In genomic region chr17:26611918-26612317, GRCm38 (mm10) we compare ENCODE assay signal across 12 mouse cellular contexts. TPM values are rescaled to one million over a fixed set of nuclear protein-coding genes. Genes with fewer than 3 reads are reported as not detected.
DNase-seq lines count a peak whose midpoint lies in the region; ATAC-seq and TF ChIP-seq lines count a peak whose summit lies in the region.
"Had no signal": no experiment of that assay in that cellular context is flagged by ENCODE, and none has a peak within 500 bp of the region (broad histone marks: within the 10 kb centered on the region; RNA-seq: fewer than 3 reads in every experiment).

No protein-coding gene starts in this region.

- no peaks in the 10 kb centered on the region for H3K9me3 ChIP-seq in heart, embryonic 13.5 days
- H3K9me3 ChIP-seq in liver, embryonic 11.5 days (ENCODE audit: control insufficient read depth, low read length) = no peaks in the 10 kb centered on the region
- H3K9me3 ChIP-seq in limb, embryonic 10.5 days (replicated peaks) = no peaks in the 10 kb centered on the region
- H3K9me3 ChIP-seq: neural tube, embryonic 12.5 days had no signal

- 25% methylated on average over 4 of the region's 4 CpGs for WGBS in cerebellum, adult 2 months
- WGBS in heart, embryonic 13.5 days = 72% methylated on average over 4 of the region's 4 CpGs
- WGBS in liver, adult 2 months = 47% methylated on average over 4 of the region's 4 CpGs
- whole genome bisulfite sequencing in liver, embryonic 11.5 days = 95% methylated on average over 4 of the region's 4 CpGs
- 91% methylated on average over 4 of the region's 4 CpGs for WGBS in limb, embryonic 10.5 days

- H3K4me3 ChIP-seq in cerebellum, adult 2 months (replicated peaks; ENCODE audit: insufficient read depth, low read depth, low read length) = no peak overlapping the region
- H3K4me3 ChIP-seq in heart, embryonic 13.5 days = no peak overlapping the region
- H3K4me3 ChIP-seq in liver, adult 2 months (ENCODE audit: insufficient read depth, low read depth, low read length) = no peak overlapping the region
- H3K4me3 ChIP-seq in liver, embryonic 11.5 days (ENCODE audit: low read depth, low read length) = no peak overlapping the region
- H3K4me3 ChIP-seq in limb, embryonic 10.5 days = no peak overlapping the region
- H3K4me3 ChIP-seq: neural tube, embryonic 12.5 days had no signal

- no peak overlapping the region for H3K4me2 ChIP-seq in heart, embryonic 13.5 days
- no peak overlapping the region for H3K4me2 ChIP-seq in liver, embryonic 11.5 days
- H3K4me2 ChIP-seq: neural tube, embryonic 12.5 days had no signal

- H3K79me2 ChIP-seq in liver, adult 2 months (ENCODE audit: control insufficient read depth, insufficient read depth, low read length) = peaks cover 7% of the 10 kb centered on the region; the same call in 1 of the 2 replicates

- intact Hi-C loops in heart, postnatal 14 days (cut with DNase I) = no loop called here

- TF ChIP-seq CTCF in cerebellum, adult 2 months (IDR thresholded peaks at IDR 0.05; ENCODE audit: borderline replicate concordance, insufficient read depth, low read depth, low read length) = no peak
- no peak for TF ChIP-seq CTCF in liver, adult 2 months (IDR thresholded peaks at IDR 0.05; ENCODE audit: low read depth, low read length)

- peak overlapping the region; percentile 49 for H3K27ac ChIP-seq in cerebellum, adult 2 months (ENCODE audit: insufficient read depth, low read length)
- H3K27ac ChIP-seq in heart, embryonic 13.5 days (replicated peaks) = peak overlapping the region; percentile 94
- peak overlapping the region; percentile 58 for H3K27ac ChIP-seq in liver, adult 2 months (replicated peaks; ENCODE audit: insufficient read depth, low read depth, low read length)
- H3K27ac ChIP-seq in liver, embryonic 11.5 days (ENCODE audit: low read depth, low read length) = no peak overlapping the region
- 0 out of 2 replicates have a peak overlapping the region, but pooled peaks have one; percentile 28 for H3K27ac ChIP-seq in limb, embryonic 10.5 days
- H3K27ac ChIP-seq: neural tube, embryonic 12.5 days had no signal

- no peaks in the 10 kb centered on the region for H3K27me3 ChIP-seq in cerebellum, adult 2 months (ENCODE audit: control insufficient read depth, insufficient read depth, low read length)
- no peaks in the 10 kb centered on the region for H3K27me3 ChIP-seq in heart, embryonic 13.5 days (replicated peaks)
- H3K27me3 ChIP-seq in liver, adult 2 months (ENCODE audit: control insufficient read depth, insufficient read depth, low read length) = no peaks in the 10 kb centered on the region
- no peaks in the 10 kb centered on the region for H3K27me3 ChIP-seq in liver, embryonic 11.5 days (replicated peaks; ENCODE audit: control insufficient read depth, insufficient read depth, low read length)
- no peaks in the 10 kb centered on the region for H3K27me3 ChIP-seq in limb, embryonic 10.5 days (ENCODE audit: low read depth, poor library complexity, severe bottlenecking)
- H3K27me3 ChIP-seq: neural tube, embryonic 12.5 days had no signal

- H3K36me3 ChIP-seq in heart, embryonic 13.5 days = peaks cover 61% of the 10 kb centered on the region
- no peaks in the 10 kb centered on the region; the same call in 1 of the 2 replicates for H3K36me3 ChIP-seq in liver, adult 2 months (ENCODE audit: control insufficient read depth, insufficient read depth, low read length)
- H3K36me3 ChIP-seq in liver, embryonic 11.5 days (ENCODE audit: control insufficient read depth, insufficient read depth, low read length) = peaks cover 21% of the 10 kb centered on the region
- H3K36me3 ChIP-seq in limb, embryonic 10.5 days = peaks cover 92% of the 10 kb centered on the region

- peak overlapping the region; percentile 54 for H3K9ac ChIP-seq in heart, embryonic 13.5 days
- H3K9ac ChIP-seq in liver, adult 2 months (ENCODE audit: low read depth, low read length) = no peak overlapping the region
- H3K9ac ChIP-seq in liver, embryonic 11.5 days (ENCODE audit: low read depth, low read length) = no peak overlapping the region
- H3K9ac ChIP-seq: neural tube, embryonic 12.5 days had no signal

- no peak for TF ChIP-seq POLR2A in cerebellum, adult 2 months (IDR thresholded peaks at IDR 0.05; ENCODE audit: borderline replicate concordance, insufficient read depth, low read length)
- no peak for TF ChIP-seq POLR2A in liver, adult 2 months (IDR thresholded peaks at IDR 0.05; ENCODE audit: extremely low read depth, insufficient read depth, low read length)

- peaks cover 47% of the 10 kb centered on the region for H3K4me1 ChIP-seq in cerebellum, adult 2 months (ENCODE audit: control insufficient read depth, insufficient read depth, low read length)
- H3K4me1 ChIP-seq in heart, embryonic 13.5 days = peaks cover 73% of the 10 kb centered on the region
- H3K4me1 ChIP-seq in liver, adult 2 months (ENCODE audit: control insufficient read depth, insufficient read depth, low read length) = peaks cover 27% of the 10 kb centered on the region
- peaks cover 2% of the 10 kb centered on the region for H3K4me1 ChIP-seq in liver, embryonic 11.5 days (replicated peaks; ENCODE audit: control insufficient read depth, insufficient read depth, low read length)
- H3K4me1 ChIP-seq in limb, embryonic 10.5 days = peaks cover 5% of the 10 kb centered on the region; the same call in 1 of the 2 replicates
- H3K4me1 ChIP-seq: neural tube, embryonic 12.5 days had no signal

- ATAC-seq in heart, embryonic 13.5 days (ENCODE audit: extremely low read depth, insufficient number of reproducible peaks, low FRiP score, low TSS enrichment) = no peak
- ATAC-seq in liver, embryonic 11.5 days (replicated peaks; ENCODE audit: low FRiP score) = no peak

- peak; percentile 53 to 61 for DNase-seq in cerebellum, adult 2 months
- no peak for DNase-seq in cerebellum, adult 9-10 months
- no peak for DNase-seq in heart, postnatal 14 days
- no peak for DNase-seq in liver, adult 2 months (ENCODE audit: extremely low read depth, low read depth, low spot score)
- no peak for DNase-seq in liver, embryonic 11.5 days (ENCODE audit: low spot score)
- DNase-seq in limb, embryonic 10.5 days (ENCODE audit: low spot score) = no peak
- no peak for DNase-seq in layer of hippocampus, adult 9-11 months
- DNase-seq: kidney, postnatal 4 days; midbrain, embryonic 14.5 days; thymus, postnatal 36 days had no signal

RNA-seq across cellular contexts. Expression of gene Dusp1, which starts 50.0 kb away (rescaled TPM):
- 62.5 and 67.1 TPM in 2 replicates for polyA plus RNA-seq in cerebellum, adult 2 months (2012; rRNA removed)
- polyA plus RNA-seq in heart, embryonic 13.5 days (2015; fragmentation: Nextera tagmentation; extraction: Ambion mirVana) = 32.8 and 33.1 TPM in 2 replicates
- 10 to 100 TPM; 91.2 to 99.6 TPM for total RNA-seq in heart, postnatal 14 days (2021)
- total RNA-seq in liver, adult 2 months (2014; rRNA removed) = 10.5 and 10.7 TPM in 2 replicates
- 22.2 and 40.0 TPM in 2 replicates for polyA plus RNA-seq in liver, adult 2 months (2012; rRNA removed)
- polyA plus RNA-seq in liver, embryonic 11.5 days (2014; fragmentation: Nextera tagmentation; extraction: Ambion mirVana) = 18.6 and 22.7 TPM in 2 replicates
- polyA plus RNA-seq in limb, embryonic 10.5 days (2016; fragmentation: Nextera tagmentation; extraction: Ambion mirVana) = 23.5 and 26.1 TPM in 2 replicates

RNA-seq across cellular contexts. Expression of gene Ergic1, which starts 50.6 kb away (rescaled TPM):
- polyA plus RNA-seq in cerebellum, adult 2 months (2012; rRNA removed) = 137 and 148 TPM in 2 replicates
- polyA plus RNA-seq in heart, embryonic 13.5 days (2015; fragmentation: Nextera tagmentation; extraction: Ambion mirVana) = 103 and 121 TPM in 2 replicates
- total RNA-seq in heart, postnatal 14 days (2021) = 10 to 100 TPM; 51.1 to 59.5 TPM
- 30.7 and 34.6 TPM in 2 replicates for total RNA-seq in liver, adult 2 months (2014; rRNA removed)
- polyA plus RNA-seq in liver, adult 2 months (2012; rRNA removed) = 93.3 and 106 TPM in 2 replicates
- 89.5 and 96.1 TPM in 2 replicates for polyA plus RNA-seq in liver, embryonic 11.5 days (2014; fragmentation: Nextera tagmentation; extraction: Ambion mirVana)
- polyA plus RNA-seq in limb, embryonic 10.5 days (2016; fragmentation: Nextera tagmentation; extraction: Ambion mirVana) = 114 and 121 TPM in 2 replicates

RNA-seq across cellular contexts. Expression of gene Atp6v0e, which starts 51.1 kb away (rescaled TPM):
- polyA plus RNA-seq in cerebellum, adult 2 months (2012; rRNA removed) = 99.8 and 105 TPM in 2 replicates
- 187 and 228 TPM in 2 replicates for polyA plus RNA-seq in heart, embryonic 13.5 days (2015; fragmentation: Nextera tagmentation; extraction: Ambion mirVana)
- 10 to 100 TPM; 68.1 to 71.3 TPM for total RNA-seq in heart, postnatal 14 days (2021)
- 104 and 108 TPM in 2 replicates for total RNA-seq in liver, adult 2 months (2014; rRNA removed)
- polyA plus RNA-seq in liver, adult 2 months (2012; rRNA removed) = 122 and 131 TPM in 2 replicates
- 244 and 245 TPM in 2 replicates for polyA plus RNA-seq in liver, embryonic 11.5 days (2014; fragmentation: Nextera tagmentation; extraction: Ambion mirVana)
- polyA plus RNA-seq in limb, embryonic 10.5 days (2016; fragmentation: Nextera tagmentation; extraction: Ambion mirVana) = 104 and 107 TPM in 2 replicates

Comparison
In these comparisons a context has a peak if more than half of its experiments do, and no peak if none do; other contexts are left out.
1. DNase-seq: peak in cerebellum, adult 2 months (2 of 2); none in cerebellum, adult 9-10 months (single experiment), heart, postnatal 14 days (0 of 2), liver, adult 2 months (single experiment), liver, embryonic 11.5 days (single experiment), limb, embryonic 10.5 days (single experiment) and layer of hippocampus, adult 9-11 months (single experiment).